Mouse (Mus musculus): ENCODE measurements around the gene Plekhm3.
"Not testable (repeated sequence)": the region's sequence is repeated elsewhere in the genome, so short reads cannot be mapped to it uniquely, and the experiment has no call there.

DNA sequence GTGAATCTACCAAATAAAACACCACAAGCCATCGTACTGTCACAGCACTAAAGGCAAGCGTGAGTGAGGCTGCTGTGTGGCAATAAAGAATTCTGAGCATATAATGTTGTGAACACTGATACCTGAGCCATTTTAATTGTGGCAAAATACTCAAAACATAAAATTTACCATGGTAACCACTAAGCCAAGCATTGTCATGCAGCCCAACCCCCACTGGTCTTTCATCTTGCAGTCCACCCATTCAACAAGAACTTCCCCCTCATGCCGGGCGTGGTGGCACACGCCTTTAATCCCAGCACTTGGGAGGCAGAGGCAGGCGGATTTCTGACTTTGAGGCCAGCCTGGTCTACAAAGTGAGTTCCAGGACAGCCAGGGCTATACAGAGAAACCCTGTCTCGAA lies 1.8 kb downstream of the Plekhm3 start:
- TF ChIP-seq CTCF (IDR thresholded peaks at IDR 0.05; ENCODE audit: low read depth, low read length); POLR2AphosphoS5 (IDR thresholded peaks at IDR 0.05; ENCODE audit: insufficient replicate concordance, low read depth, low read length); GATA1 (IDR thresholded peaks at IDR 0.05; ENCODE audit: borderline replicate concordance, low read length); TAL1 (conservative IDR thresholded peaks at IDR 0.05; ENCODE audit: low read depth, low read length); GATA2 (IDR thresholded peaks at IDR 0.05; ENCODE audit: borderline replicate concordance, low read depth, low read length): not testable (repeated sequence)

Data from G1E (cell line).